Mouse (Mus musculus) spleen, adult 2 months (tissue): Measurements from ENCODE around the gene 1700034J05Rik.

ENCODE experiments used
- CTCF ChIP-seq: fragments of 200-500 bp; IDR thresholded peaks from 2 replicates; pipeline ENCODE4 v1.5.1; 2011; ENCODE audit warnings: mild to moderate bottlenecking, inconsistent platforms; ENCODE audit not compliant: insufficient read depth, insufficient read length, insufficient replicate concordance; ENCODE audit errors: extremely low read depth
- POLR2A ChIP-seq: fragments of 200-500 bp; IDR thresholded peaks from 2 replicates; pipeline ENCODE4 v1.6.1; 2011; ENCODE audit warnings: low read depth, low read length, inconsistent platforms

DNA sequence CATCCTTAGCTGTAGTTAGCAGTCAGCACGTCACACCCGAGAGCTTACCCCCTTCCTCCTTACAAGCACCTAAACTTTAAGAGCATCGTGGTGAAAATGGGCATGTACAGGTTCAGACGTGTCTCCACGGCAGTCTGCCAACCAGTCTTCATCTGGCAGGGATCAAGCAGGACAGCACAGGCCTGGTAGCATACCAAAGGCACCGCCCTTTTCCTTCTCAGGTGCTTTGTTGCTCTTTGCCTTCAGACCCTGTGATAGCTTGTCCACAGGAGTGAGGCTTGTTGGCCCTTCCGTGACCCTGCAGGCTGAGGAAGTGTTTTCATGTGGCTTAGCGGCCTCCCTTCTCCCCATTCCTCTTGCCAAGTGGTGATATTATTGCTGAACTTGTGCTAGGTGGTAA lies 15.2 kb downstream of the 1700034J05Rik start:
- TF ChIP-seq CTCF (no peak), POLR2A (no peak)
